Mouse (Mus musculus): ENCODE results near the gene Plekhg6. TPM values are rescaled to one million over a fixed set of nuclear protein-coding genes. Genes with fewer than 3 reads are reported as not detected.

Plekhg6 gene
- polyA plus RNA-seq, 1 experiment from 2014 or later, result 3.9 TPM

DNA sequence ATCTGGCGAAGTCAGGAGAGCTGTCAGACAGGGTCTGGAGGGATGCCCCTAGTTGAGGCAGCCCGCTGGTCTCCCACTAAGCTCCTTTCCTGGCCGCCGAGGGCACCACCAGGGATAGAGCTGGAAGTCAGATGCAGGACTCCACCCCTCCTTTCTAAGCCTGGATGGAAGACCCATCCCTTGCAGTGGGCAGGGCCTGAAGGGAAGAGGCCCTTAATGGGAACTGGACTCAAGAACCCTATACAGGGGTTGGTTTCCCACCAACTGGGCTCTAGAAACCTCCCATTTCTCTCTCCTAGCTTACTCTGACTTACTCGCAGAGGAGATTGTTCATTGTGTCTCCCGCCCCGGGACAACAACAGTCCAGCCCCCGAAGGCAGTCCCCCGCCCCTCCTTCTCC lies 812 bp downstream of the Plekhg6 start:
- H3K27ac ChIP-seq, result no peak overlapping the region

DNA sequence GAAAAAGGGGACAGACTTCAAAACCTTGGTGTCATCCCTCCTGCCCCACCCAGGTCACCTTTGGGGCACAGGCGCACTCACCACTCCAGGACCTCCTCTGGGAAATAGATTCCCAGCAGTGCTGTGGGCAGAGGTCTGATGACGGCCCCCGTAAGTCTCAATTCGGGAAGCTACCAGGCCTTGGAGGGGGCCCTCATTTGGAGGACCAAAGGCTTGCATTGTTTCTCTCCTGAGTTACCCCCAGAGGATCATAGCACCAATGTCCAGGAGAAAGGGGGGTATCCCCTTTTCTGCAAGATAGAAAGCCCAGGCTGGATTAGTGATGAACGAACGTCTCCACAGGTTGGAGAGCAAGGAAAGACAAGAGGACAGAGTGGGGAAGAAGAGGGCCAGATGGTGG lies 2.0 kb downstream of the Plekhg6 start:
- Histone ChIP-seq H3K4me1 (peaks cover 35% of the 10 kb centered on the region), H3K9ac (no peak overlapping the region), H3K27ac (peak overlapping the region; percentile 70; the same call in 1 of the 2 replicates), H3K4me3 (replicated peaks) (no peak overlapping the region), H3K4me2 (peak overlapping the region; percentile 39), H3K9me3 (no peaks in the 10 kb centered on the region), H3K27me3 (replicated peaks) (peaks cover 26% of the 10 kb centered on the region), H3K36me3 (no peaks in the 10 kb centered on the region)
- ATAC-seq (ENCODE audit: insufficient read depth, low FRiP score, low read depth), result no peak
- WGBS, result 34% methylated on average over 6 of the region's 6 CpGs

More for the DNA sequence above, 812 bp downstream of the Plekhg6 start:
- WGBS, result 12% methylated on average over 9 of the region's 9 CpGs
- Histone ChIP-seq H3K36me3 (no peaks in the 10 kb centered on the region), H3K4me1 (peaks cover 35% of the 10 kb centered on the region), H3K27me3 (replicated peaks) (peaks cover 26% of the 10 kb centered on the region), H3K9ac (no peak overlapping the region; the same call in 1 of the 2 replicates), H3K9me3 (no peaks in the 10 kb centered on the region), H3K4me3 (replicated peaks) (peak overlapping the region; percentile 48), H3K4me2 (peak overlapping the region; percentile 92)
- no peak for ATAC-seq (ENCODE audit: insufficient read depth, low FRiP score, low read depth)

DNA sequence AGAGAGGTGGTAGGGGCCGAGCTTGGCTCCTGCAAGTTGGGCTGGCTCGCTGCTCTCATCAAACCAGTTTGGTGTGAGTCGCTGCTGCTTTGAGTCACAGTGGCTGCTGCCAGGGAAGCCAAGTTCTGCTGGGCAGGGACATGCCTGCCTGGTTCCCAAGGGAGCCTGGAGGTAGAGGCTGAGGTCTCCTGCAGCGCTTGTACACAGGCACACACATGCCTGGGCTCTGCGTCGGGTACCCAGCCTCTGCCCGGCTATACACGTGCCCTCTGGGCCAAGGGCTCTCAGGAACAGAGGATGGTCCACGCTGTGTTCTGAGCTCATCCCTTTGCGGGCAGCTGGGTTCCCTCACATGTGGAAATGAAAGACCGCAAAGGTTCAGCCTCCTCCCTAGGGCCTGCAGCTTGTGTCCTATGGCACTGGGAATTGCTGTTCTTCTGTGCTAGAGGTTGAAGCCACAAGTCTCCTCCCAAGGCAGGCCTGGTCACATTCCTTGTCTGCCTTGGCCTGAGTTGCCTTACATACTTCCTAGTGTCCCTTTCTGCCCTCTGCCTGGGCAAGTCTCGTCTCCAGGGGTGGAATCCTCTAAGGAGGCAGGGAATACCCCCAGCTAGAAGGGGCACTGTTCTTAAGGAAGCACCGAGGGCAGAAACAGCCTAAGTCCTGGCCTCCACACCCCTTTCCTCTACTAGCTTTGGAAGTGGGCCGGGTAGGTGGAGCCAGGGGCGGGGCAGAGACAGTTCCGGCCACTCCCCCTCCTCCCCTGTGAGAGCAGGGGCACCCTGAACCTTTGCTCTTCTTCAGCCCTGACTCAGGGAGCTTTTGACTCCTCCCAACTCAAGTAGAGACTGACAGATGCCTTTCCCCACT lies 2.8 kb downstream of the Plekhg6 start:
- Histone ChIP-seq H3K27ac (peak overlapping the region; percentile 83), H3K4me1 (peaks cover 35% of the 10 kb centered on the region), H3K27me3 (replicated peaks) (peaks cover 26% of the 10 kb centered on the region), H3K36me3 (no peaks in the 10 kb centered on the region), H3K9me3 (no peaks in the 10 kb centered on the region), H3K4me3 (replicated peaks) (no peak overlapping the region), H3K4me2 (peak overlapping the region; percentile 39), H3K9ac (no peak overlapping the region)
- WGBS, result 36% methylated on average over 16 of the region's 16 CpGs
- peak; percentile 70 for ATAC-seq (ENCODE audit: insufficient read depth, low FRiP score, low read depth)

DNA sequence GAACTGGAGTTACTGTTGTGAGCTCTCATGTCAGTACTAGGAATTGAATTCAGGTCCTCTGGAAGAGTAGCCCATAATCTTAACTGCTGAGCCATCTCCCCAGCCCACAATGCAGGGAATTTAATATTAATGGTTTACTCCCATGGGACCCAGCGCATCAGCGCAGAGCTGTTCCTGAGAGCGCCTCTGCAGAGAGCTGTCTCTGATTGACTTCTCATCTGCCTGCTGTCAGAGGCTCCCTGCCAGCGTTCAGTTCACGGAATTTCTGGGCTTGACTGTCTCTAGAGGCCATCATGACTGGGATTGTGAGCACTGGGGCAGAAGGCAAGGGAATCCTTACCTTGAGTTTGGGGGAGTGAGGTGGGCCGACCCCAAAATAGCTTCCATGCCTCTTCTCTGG lies 3.6 kb downstream of the Plekhg6 start:
- Histone ChIP-seq H3K9me3 (no peaks in the 10 kb centered on the region), H3K27me3 (replicated peaks) (peaks cover 20% of the 10 kb centered on the region), H3K4me1 (peaks cover 35% of the 10 kb centered on the region), H3K9ac (no peak overlapping the region), H3K36me3 (no peaks in the 10 kb centered on the region), H3K4me3 (replicated peaks) (no peak overlapping the region), H3K4me2 (peak overlapping the region; percentile 39; the same call in 1 of the 2 replicates), H3K27ac (peak overlapping the region; percentile 83)
- 63% methylated on average over 6 of the region's 6 CpGs for WGBS
- ATAC-seq (ENCODE audit: insufficient read depth, low FRiP score, low read depth), result no peak

DNA sequence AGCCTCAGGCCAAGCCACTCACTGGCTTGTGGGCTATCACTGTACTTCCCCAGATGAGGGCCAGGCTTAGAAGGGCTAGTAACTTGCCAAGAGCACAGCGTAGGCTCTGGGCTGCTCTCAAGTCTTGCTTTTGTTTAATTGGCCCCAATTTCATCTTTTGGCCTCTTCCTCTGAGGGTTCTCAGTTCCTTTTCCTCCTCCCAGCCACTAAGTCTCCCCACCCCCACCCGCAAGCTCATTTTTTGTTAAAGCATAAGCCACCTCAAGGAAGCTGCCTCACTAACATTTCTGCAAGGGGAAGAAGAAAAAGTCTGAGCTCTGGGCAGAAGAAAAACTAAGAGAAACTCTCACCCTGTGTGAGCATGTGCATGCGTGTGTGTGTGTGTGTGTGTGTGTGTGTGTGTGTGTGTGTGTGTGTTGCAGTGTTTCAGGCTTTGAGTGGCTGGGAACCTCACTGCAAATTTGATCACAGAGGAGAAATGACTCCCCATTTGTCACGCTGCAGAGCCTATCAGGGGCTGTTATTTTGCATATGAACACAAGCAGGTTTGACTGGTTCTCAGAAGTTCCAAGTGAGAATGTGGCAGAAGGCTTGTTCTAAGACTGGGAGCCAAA lies 12.7 kb downstream of the Plekhg6 start:
- 0 out of 2 replicates have a peak, but pooled peaks have one; percentile 32 for ATAC-seq (ENCODE audit: insufficient read depth, low FRiP score, low read depth)
- no peaks in the 10 kb centered on the region for H3K27me3 ChIP-seq (replicated peaks)
- 41% methylated on average over 4 of the region's 4 CpGs for WGBS
- no peak overlapping the region for H3K9ac ChIP-seq
- no peaks in the 10 kb centered on the region for H3K9me3 ChIP-seq
- H3K4me2 ChIP-seq, result peak overlapping the region; percentile 8; the same call in 1 of the 2 replicates
- H3K4me3 ChIP-seq (replicated peaks), result no peak overlapping the region
- H3K36me3 ChIP-seq, result no peaks in the 10 kb centered on the region
- H3K27ac ChIP-seq, result peak overlapping the region; percentile 76
- H3K4me1 ChIP-seq, result peaks cover 33% of the 10 kb centered on the region

DNA sequence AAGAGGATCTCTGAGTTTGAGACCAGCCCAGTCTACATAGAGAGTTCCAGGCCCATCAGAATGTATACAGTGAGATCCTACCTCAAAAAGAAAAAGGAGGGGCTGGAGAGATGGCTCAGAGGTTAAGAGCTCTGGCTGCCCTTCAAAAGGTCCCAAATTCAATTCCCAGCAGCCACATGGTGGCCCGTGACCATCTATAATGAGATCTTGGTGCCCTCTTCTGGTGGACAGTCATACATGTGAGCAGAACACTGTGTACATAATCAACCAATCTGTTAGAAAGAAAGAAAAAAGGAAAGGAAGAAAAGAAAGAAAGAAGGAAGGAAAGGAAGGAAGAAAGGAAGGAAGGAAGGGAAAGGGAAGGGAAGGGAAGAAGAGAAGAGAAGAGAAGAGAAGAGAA lies 14.5 kb downstream of the Plekhg6 start:
- H3K27ac ChIP-seq, result no peak overlapping the region
- H3K4me2 ChIP-seq, result no peak overlapping the region
- peaks cover 40% of the 10 kb centered on the region for H3K4me1 ChIP-seq
- H3K27me3 ChIP-seq (replicated peaks), result no peaks in the 10 kb centered on the region
- WGBS, result 78% methylated on average over 1 of the region's 1 CpGs
- H3K4me3 ChIP-seq (replicated peaks), result no peak overlapping the region
- no peak overlapping the region for H3K9ac ChIP-seq
- H3K9me3 ChIP-seq, result no peaks in the 10 kb centered on the region
- peaks cover 6% of the 10 kb centered on the region; the same call in 1 of the 2 replicates for H3K36me3 ChIP-seq
- no peak for ATAC-seq (ENCODE audit: insufficient read depth, low FRiP score, low read depth)

DNA sequence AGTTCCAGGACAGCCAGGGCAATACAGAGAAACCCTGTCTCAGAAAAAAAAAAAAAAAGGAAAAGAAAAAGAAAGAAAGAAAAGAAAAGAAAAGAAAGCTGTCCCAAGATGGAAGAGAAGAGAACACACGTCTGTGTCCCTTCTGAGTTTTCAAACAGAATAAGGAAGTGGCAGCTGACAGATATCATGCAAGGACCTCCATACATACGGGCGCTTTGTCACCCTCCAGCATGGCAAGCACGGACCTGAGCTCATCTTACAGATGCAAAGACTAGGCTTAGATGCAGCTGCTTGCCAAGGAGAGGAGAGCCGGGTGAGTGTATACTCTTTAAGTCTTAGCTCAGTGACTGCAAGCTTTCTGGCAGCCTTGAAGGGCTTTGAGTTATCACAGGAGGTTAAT lies 15.1 kb downstream of the Plekhg6 start:
- WGBS, result 74% methylated on average over 5 of the region's 5 CpGs

DNA sequence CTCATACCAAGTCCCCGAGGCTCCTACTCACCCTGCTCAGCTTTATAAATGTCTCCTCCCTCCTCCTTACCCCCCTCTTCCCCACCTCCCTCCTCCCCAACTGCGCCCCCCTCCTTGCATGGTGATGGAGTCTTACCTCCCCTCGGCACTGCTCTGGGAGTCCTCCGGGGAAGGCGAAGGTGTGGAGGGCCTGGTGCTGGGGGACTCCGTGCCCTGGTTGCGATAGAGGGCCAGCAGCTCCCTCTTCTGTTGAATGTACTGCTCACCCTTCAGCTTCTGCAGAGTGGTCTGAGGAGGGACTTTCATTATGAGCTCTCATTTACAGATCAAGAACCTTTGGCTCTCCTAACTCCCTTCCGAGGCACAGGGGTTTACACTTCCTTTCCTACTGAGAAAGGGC lies 16.1 kb downstream of the Plekhg6 start:
- 0 out of 2 replicates have a peak overlapping the region, but pooled peaks have one; percentile 6 for H3K27ac ChIP-seq
- H3K36me3 ChIP-seq, result peaks cover 7% of the 10 kb centered on the region
- H3K4me2 ChIP-seq, result peak overlapping the region; percentile 4; the same call in 1 of the 2 replicates
- H3K4me1 ChIP-seq, result peaks cover 40% of the 10 kb centered on the region
- no peak overlapping the region for H3K9ac ChIP-seq
- no peaks in the 10 kb centered on the region for H3K27me3 ChIP-seq (replicated peaks)
- WGBS, result 6% methylated on average over 8 of the region's 8 CpGs
- no peaks in the 10 kb centered on the region for H3K9me3 ChIP-seq
- no peak for ATAC-seq (ENCODE audit: insufficient read depth, low FRiP score, low read depth)
- H3K4me3 ChIP-seq (replicated peaks), result no peak overlapping the region

More for the DNA sequence above, 15.1 kb downstream of the Plekhg6 start:
- H3K27ac ChIP-seq, result no peak overlapping the region
- no peak overlapping the region for H3K4me3 ChIP-seq (replicated peaks)
- H3K9me3 ChIP-seq, result no peaks in the 10 kb centered on the region
- no peaks in the 10 kb centered on the region for H3K27me3 ChIP-seq (replicated peaks)
- peaks cover 40% of the 10 kb centered on the region for H3K4me1 ChIP-seq
- no peak overlapping the region for H3K9ac ChIP-seq
- H3K36me3 ChIP-seq, result peaks cover 7% of the 10 kb centered on the region; the same call in 1 of the 2 replicates
- ATAC-seq (ENCODE audit: insufficient read depth, low FRiP score, low read depth), result no peak
- no peak overlapping the region for H3K4me2 ChIP-seq

DNA sequence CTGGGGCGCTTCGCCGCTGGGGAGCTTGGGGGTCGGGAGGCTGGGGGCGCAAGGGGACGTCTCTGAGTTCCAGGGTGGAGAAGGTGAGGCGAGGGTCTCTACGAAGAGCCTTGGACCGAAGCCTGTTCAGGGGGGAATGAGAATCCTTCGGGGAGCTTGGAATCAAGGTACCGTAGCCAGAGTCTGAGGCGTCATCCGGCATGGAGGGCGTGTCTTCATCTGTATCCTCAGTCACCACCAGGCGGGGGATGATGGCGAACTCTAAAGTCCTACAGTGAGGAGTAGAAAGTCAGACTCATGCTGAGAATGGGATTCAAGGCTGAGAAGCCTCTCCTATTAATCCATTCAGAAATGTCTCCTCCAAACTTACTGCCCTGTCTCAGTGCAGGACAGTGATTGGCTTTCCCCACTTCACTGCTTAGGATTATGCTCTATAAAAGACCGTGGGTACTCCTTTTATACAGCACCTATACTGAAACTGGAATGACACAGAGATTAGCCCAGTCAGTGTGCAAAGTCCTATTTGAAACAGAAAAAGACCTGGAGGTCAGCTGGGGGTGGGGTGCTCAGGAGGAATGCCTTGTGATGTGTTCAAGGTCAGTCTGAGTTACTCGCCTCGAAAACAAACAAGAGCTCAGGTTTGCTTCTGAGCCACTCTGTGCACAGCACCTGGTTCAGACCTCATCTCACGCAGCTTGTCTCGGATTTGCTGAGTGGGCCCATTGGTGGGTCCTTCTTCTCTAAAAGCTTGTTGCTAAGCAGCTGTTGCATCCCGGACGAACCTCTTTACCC lies 16.9 kb downstream of the Plekhg6 start:
- Histone ChIP-seq H3K9ac (no peak overlapping the region), H3K27ac (0 out of 2 replicates have a peak overlapping the region, but pooled peaks have one; percentile 6), H3K4me1 (peaks cover 34% of the 10 kb centered on the region), H3K9me3 (no peaks in the 10 kb centered on the region), H3K4me2 (peak overlapping the region; percentile 38), H3K4me3 (replicated peaks) (no peak overlapping the region), H3K36me3 (peaks cover 15% of the 10 kb centered on the region), H3K27me3 (replicated peaks) (no peaks in the 10 kb centered on the region)
- ATAC-seq (ENCODE audit: insufficient read depth, low FRiP score, low read depth), result peak; percentile 45
- 26% methylated on average over 23 of the region's 23 CpGs for WGBS

DNA sequence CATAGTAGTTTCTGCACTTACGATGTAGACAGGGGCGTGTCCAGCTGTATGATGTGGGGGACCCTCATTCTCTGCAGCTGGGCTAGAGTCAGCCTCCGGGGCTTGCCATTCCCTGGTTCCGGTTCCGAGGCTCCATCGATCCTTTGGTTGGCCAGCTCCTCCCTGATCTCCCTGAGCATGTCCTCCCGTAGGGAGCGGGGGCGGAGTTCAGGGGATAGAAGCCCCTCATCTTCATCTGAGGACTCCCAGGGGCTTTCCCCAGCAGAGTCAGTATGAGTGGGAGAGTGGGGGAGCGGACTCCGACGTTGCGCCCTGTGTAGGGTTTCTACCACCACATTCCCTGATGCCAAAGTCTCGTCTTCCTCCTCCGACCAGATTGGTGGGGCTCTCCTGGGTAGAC lies 17.6 kb downstream of the Plekhg6 start:
- WGBS, result 36% methylated on average over 15 of the region's 15 CpGs
- Histone ChIP-seq H3K27ac (no peak overlapping the region), H3K9ac (no peak overlapping the region), H3K27me3 (replicated peaks) (no peaks in the 10 kb centered on the region), H3K36me3 (peaks cover 19% of the 10 kb centered on the region), H3K9me3 (no peaks in the 10 kb centered on the region), H3K4me2 (peak overlapping the region; percentile 38), H3K4me3 (replicated peaks) (no peak overlapping the region), H3K4me1 (peaks cover 31% of the 10 kb centered on the region)
- no peak for ATAC-seq (ENCODE audit: insufficient read depth, low FRiP score, low read depth)

DNA sequence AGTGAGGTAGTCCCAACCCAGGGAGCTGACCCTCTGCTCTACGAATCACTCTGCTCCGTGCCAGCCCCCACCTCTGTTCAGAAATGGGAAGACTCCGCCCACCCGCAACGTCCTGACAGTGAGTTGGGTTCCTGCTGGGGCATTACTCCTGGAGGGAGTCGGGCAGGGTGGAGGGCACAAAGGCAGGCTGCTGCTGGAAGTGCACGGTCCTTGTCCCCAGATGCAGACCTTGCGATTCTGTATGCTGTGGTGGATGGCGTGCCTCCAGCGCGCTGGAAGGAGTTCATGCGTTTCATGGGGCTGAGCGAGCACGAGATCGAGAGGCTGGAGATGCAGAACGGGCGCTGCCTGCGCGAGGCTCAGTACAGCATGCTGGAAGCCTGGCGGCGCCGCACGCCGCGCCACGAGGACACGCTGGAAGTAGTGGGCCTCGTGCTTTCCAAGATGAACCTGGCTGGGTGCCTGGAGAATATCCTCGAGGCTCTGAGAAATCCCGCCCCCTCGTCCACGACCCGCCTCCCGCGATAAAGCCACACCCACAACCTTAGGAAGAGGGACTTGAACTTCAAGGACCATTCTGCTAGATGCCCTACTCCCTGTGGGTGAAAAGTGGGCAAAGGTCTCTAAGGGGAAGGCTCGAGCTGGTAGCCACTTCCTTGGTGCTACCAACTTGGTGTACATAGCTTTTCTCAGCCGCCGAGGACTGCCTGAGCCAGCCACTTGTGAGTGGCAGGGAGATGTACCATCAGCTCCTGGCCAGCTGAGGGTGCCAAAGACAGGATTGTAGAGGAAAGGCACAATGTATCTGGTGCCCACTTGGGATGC lies 18.9 kb downstream of the Plekhg6 start:
- no peaks in the 10 kb centered on the region for H3K9me3 ChIP-seq
- no peak overlapping the region for H3K4me3 ChIP-seq (replicated peaks)
- H3K4me1 ChIP-seq, result peaks cover 28% of the 10 kb centered on the region
- no peak overlapping the region for H3K27ac ChIP-seq
- H3K36me3 ChIP-seq, result peaks cover 29% of the 10 kb centered on the region
- no peak overlapping the region for H3K4me2 ChIP-seq
- no peaks in the 10 kb centered on the region for H3K27me3 ChIP-seq (replicated peaks)
- H3K9ac ChIP-seq, result no peak overlapping the region
- 53% methylated on average over 38 of the region's 38 CpGs for WGBS
- ATAC-seq (ENCODE audit: insufficient read depth, low FRiP score, low read depth), result no peak
